Mouse (Mus musculus) layer of hippocampus, adult 8-10 months (tissue): ENCODE data around the gene Mkrn1. TPM values are rescaled to one million over a fixed set of nuclear protein-coding genes. Genes with fewer than 3 reads are reported as not detected.
"Not testable (repeated sequence)": the region's sequence is repeated elsewhere in the genome, so short reads cannot be mapped to it uniquely, and the experiment has no call there.

Experiments used
- DNase-seq, 2 experiments: peaks; one replicate each; pipeline ENCODE4 v3.0.0; 2022; ENCODE audit warnings: low spot score in 2 of 2
- total RNA-seq, 4 experiments: library from RNA; stranded (reverse); gene quantifications; 2 replicates each; pipeline ENCODE4 v1.2.4; 2022

The Mkrn1 gene
- total RNA-seq, 4 experiments from 2014 or later: 106 to 118 (median 114) TPM

- DNase-seq: no peak
These were observed 12.9 kb upstream of the Mkrn1 start for GRCm38 (mm10) chr6:39433174-39433573.

- DNase-seq: no peak
These were observed 10.5 kb upstream of the Mkrn1 start for GRCm38 (mm10) chr6:39430722-39431121.

DNA sequence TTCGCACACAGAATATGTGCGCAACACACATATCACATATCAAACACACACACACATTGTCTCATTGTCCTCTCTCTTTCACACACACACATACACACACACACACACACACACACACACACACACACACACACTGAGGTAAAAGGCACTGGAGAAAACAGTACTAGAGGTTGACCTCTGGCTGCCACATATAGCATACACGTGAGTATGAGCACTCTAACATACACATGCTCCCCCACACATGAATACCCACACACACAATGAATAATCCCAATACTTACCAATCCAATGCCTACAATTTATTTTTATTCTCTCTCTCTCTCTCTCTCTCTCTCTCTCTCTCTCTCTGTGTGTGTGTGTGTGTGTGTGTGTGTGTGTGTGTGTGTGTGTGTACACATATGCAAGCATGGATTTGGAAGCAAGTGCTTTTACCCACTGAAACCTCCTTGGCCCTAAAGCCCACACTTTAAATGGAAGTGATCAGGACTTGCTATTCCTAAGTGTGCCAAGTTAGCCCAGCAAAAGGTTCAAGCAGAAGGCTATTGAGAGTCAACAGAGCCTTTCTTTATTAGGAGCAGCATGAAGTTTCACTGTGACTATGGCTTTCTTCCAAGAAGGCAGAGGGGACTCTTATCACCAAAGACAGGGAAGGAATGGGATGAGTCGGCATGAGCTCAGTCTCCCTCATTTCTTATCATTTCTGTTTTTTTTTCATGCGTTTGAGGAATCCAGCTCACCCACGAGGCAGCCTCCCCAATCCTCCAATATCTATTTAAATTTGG is 8.9 kb upstream of the Mkrn1 start:
- DNase-seq: no peak

- no peak for DNase-seq
These were observed 7.2 kb upstream of the Mkrn1 start for GRCm38 (mm10) chr6:39427276-39428003.

DNA sequence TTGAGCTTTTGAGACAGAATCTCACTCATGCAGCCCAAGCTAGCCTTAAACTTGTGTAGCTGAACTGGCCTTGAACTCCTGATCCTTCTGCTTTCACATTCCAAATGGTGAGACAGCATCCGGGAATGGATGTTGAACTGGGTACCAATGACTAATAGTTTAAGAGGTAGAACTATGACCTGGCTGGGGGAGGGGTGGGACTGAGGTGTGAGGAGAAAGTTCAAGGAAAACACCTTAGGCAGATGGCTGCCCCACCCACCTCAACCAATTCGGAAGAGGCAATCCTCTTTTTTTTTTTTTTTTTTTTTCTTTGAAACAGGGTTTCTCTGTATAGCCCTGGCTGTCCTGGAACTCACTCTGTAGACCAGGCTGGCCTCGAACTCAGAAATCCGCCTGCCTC is 6.5 kb upstream of the Mkrn1 start:
- no peak for DNase-seq

- DNase-seq: no peak
These were observed 4.9 kb upstream of the Mkrn1 start for GRCm38 (mm10) chr6:39425181-39425580.

DNA sequence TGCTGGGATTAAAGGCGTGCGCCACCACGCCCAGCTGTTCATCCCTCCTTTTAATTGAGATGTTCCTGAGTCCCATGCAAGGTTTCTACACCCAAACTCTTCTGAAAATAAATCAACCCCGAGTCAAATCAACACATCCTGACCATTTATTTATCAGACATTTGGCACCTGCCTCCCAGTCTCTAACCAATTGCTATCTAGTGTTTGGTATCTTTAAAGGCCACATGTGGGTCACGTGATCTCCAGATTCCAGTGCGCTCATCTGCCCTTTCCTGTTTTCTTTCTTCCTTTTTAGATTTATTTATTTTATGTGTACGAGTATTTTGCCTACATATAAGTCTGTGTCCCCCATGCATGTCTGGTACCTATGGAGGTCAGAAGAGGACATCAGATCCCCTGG is 3.4 kb upstream of the Mkrn1 start:
- no peak for DNase-seq

- no peak for DNase-seq
These were observed 2.9 kb upstream of the Mkrn1 start for GRCm38 (mm10) chr6:39423130-39423551.

- DNase-seq: no peak
These were observed 605 bp upstream of the Mkrn1 start for GRCm38 (mm10) chr6:39420867-39421266.

GRCm38 (mm10) chr6:39419386-39419850 is 844 bp downstream of the Mkrn1 start:
- peak in 1 of 2 experiments; percentile 26 for DNase-seq

DNA sequence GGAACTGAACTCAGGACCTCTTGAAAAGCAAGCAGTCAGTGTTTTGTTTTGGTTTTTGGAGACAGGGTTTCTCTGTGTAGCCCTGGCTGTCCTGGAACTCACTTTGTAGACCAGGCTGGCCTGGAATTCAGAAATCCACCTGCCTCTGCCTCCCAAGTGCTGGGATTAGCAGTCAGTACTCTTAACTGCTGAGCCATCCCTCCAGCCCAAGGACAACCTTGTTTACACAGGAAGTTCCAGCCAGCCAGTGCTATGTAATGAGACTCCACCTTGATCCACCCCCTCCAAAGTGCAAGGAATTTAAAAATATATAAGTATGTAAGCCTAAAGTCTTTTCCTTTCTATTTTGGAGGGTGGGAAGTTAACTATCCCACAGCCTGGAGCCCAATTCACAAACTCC is 3.6 kb downstream of the Mkrn1 start:
- not testable (repeated sequence) for DNase-seq

GRCm38 (mm10) chr6:39415762-39416161 is 4.5 kb downstream of the Mkrn1 start:
- peak in 1 of 2 experiments; percentile 68 for DNase-seq

- no peak for DNase-seq
These were observed 6.2 kb downstream of the Mkrn1 start for GRCm38 (mm10) chr6:39414106-39414505.

GRCm38 (mm10) chr6:39406480-39406879 is 13.8 kb downstream of the Mkrn1 start:
- DNase-seq: no peak

DNA sequence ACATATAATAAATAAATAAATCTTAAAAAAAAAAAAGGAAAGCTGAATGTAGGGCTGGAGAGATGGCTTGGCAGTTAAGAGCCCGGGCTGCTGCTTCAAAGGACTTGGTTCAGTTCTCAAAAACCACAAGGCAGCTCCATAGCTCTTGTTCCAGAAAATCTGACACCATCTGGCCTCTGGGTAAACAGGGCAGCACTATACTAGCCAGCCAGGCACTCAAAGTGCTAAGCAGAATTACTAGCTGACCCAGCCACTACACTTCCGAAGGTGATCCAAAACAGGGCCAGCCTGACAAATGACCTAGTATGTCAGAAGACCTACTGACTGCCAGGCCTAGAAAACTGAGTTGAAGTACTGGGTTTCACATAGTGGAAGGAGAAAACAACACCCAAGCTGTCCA is 17.1 kb downstream of the Mkrn1 start:
- DNase-seq: no peak

DNA sequence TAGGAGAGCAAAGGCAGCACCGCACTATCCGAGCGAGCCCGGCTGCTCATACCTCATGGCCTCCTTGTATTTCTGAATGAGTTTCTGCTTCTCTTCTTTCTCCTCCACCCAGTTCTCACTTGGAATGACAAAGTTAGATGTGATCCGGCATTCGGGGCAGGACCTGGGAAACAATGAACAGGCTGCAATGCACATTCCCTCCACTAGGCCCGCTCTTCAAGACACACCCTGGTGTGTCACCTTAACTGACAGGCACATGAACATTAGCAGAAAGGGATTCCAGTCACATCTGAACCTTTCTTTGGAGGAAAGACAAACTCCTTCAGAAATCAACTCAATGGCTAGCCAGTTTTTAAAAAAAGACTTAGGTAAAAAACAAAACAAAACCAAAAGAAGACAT is 19.9 kb downstream of the Mkrn1 start:
- DNase-seq: no peak

DNA sequence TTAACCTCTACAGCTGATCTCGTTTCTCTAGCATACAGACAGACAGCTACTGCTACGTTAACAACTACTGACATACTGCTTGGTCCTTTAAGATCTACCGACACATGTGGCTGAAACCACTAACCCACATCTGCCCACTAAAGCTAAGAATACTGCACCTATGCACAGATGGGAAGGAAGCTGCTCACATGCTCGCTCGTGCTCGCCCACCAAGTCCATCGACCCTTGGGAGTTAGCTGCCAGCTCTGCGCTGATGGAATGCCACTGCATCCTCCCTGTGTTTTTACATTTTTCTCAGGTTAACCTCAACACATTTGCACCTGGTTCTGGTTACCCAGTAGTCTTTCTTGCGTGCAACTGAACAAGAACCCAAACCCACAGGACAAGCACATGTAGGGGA is 21.9 kb downstream of the Mkrn1 start:
- DNase-seq: no peak

DNA sequence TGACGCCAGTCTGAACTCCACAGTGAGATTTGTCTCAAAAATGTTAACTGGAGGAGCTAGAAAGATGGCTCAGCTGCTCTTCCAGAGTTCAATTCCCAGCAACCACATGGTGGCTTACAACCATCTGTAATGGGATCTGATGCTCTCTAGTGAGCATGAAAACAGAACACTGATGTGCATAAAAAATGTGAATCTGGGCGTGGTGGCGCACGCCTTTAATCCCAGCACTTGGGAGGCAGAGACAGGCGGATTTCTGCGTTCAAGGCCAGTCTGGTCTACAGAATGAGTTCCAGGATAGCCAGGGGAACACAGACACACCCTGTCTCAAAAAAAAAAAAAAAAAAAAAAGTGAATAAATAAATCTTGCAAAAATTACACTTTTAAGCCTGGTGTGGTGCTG is 23.2 kb downstream of the Mkrn1 start:
- no peak for DNase-seq

- DNase-seq: no peak
These were observed 24.3 kb downstream of the Mkrn1 start for GRCm38 (mm10) chr6:39395916-39396315.

- no peak for DNase-seq
These were observed 24.8 kb downstream of the Mkrn1 start for GRCm38 (mm10) chr6:39395471-39395870.

DNA sequence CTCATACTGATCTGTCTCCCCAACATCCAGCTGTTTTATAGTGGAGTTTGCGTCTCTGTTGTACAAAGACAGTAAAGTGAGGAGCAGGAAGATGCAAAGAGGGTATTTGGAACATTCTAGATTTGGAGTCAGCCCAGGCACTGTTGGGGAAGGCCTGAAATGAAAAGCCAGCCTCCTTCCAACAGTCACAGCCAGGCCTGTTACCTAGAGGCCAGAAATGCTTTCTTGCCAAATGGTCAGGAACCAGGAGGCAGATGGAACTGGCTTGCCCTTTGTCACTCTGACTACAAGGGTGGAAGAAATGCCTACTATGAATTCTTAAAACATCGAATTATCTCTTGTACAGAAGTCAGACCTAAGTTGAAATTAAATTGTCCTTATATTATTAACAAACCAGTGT is 30.3 kb downstream of the Mkrn1 start:
- DNase-seq: no peak

- DNase-seq: no peak
These were observed 39.0 kb downstream of the Mkrn1 start, which contains the start of gene Rab19 for GRCm38 (mm10) chr6:39381125-39381880. Gene Rab19 (plus strand): TSS chr6:39381175.
